Mouse (Mus musculus): ENCODE results near the gene Pde11a.

The Pde11a gene

DNA sequence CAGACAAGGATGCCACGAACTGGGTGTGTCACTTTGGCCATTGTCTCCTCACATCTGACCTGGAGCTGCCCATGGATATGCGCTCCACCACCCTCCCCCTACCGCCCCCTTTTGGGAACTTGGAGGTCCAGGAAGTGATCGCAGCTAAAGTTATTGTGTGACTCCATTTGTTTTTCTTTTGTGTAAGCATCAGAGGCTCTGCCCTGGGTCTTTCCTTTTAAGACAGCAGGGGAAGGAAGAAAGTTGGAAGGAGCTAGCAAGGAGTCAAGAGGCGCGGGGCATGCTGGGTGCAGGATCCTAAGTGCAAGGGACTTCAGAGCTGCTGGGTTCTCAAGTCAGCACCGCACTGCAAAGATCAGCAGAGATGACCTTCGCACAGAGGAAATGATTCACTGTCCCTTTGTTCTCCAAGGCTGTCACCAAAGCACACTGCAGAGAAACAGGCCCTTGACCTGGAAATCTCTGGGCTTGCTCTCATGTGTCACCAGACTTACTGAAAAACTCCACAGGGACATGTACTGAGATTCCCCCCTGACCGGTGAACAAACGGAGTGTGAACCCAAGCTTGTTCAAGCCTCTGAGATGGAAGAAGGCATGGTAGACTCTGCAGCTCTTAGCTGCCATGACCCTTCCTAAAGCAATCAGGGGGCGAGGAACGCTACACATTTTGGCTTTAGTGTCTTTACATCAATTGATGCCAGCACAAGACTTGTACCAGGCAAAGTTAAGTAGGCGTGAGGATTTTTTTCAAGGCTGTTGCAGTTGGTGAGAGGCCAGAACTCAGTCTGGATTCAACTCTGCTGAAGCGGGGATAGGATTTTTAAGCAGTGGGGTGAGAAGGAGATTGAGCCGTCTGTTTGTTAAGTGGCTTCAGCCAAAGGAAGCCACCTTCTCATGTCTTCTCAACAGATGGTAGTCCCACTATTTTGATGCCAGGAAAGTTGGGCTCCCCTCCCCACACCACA, 377.9 kb downstream of the Pde11a start:
- peak; percentile 95 for DNase-seq (ENCODE audit: low read depth, low spot score)

- peak; percentile 63 for DNase-seq (ENCODE audit: low read depth, low spot score)
These were observed 378.7 kb downstream of the Pde11a start for GRCm38 (mm10) chr2:75959850-75960365.

DNA sequence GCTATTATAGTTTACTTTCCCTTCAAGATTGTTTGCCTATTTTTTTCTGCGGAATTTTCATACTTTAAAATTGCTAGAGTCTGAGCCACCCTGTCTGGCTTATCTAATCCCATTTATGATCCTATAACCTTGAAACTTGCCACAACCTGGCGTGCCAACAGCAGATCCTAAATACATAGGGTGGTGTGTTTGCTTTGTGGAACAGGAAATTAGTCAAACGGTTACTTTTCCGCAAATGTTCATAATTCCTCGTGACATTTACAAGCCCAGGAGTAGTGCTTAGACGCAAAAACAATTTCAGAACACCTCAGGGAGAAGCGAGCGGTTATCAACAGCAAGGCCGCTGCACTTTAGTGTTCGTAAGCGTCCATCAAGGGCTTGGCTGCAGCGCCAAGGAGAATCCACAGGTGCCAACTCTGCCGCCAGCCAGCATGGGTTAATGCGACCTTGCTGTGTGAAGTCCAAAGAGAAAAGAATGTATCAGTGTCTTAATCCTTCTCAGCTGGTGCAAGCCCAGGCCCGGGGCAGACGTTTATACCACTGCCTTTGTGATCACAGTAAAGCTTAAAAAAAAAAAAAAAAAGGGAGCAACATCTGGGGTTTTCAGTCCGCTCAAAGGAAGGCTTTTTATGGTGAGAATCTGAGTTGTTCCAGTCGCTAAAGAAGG, 379.3 kb downstream of the Pde11a start:
- DNase-seq (ENCODE audit: low read depth, low spot score) = peak; percentile 44

GRCm38 (mm10) chr2:75955709-75956108, 382.9 kb downstream of the Pde11a start:
- peak; percentile 29 for DNase-seq (ENCODE audit: low read depth, low spot score)

- no peak for DNase-seq (ENCODE audit: low read depth, low spot score)
These were observed 385.3 kb downstream of the Pde11a start for GRCm38 (mm10) chr2:75953320-75953719.

DNA sequence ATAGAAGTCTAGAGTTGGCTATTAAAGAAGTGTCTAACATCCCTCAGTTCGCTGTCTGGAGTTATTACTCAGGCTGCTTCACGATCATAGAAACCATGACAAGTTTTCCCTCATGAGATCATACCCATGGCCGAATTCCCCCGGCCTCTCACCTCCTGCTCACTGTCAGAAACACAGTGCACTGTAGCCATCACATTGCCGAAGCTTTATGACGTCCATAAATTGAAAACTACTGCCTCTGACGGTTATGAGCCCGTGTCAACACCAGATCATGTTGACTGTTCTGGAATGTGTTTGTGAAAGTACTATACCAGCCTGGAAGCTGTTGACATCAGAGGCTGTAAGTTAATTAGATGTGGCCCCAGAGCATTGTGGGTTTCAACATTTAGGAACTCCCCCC, 387.9 kb downstream of the Pde11a start:
- no peak for DNase-seq (ENCODE audit: low read depth, low spot score)

All from ZHBTc4 (cell line).